Mouse (Mus musculus) frontal cortex, postnatal 36 days (tissue): ENCODE results near the gene Mpv17.
A peak's percentile ranks its signal among the peaks of the same experiment; 100 is the strongest.

ENCODE experiments used
- DNase-seq, 2 experiments: peaks; one replicate each; pipeline ENCODE4 v3.0.0; 2022; ENCODE audit warnings: low spot score in 2 of 2

Mpv17 gene

DNA sequence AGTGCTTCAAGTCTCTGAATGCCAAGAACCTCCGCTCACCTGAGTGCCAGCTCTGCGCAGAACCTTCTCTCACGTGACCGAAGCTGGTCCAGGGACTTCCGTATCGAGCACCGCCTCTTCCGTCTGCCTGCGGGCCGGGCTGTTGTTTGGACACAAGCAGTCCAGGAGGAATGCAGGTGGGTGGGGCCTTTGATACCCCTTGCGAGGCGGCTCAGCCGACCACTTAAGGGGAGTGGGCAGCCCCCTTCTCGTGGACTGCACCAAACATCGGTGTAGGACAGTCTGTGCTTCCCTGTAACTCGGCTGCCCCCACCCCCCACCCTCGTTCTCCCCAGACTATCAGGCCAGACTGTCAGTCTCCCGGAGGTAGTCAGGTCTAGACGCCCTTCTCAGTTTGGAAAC, at the start of gene Mpv17:
Gene Mpv17 (minus strand): TSS at position 100 of the 402 bp plus-strand sequence.
- peak; percentile 81 to 90 for DNase-seq

DNA sequence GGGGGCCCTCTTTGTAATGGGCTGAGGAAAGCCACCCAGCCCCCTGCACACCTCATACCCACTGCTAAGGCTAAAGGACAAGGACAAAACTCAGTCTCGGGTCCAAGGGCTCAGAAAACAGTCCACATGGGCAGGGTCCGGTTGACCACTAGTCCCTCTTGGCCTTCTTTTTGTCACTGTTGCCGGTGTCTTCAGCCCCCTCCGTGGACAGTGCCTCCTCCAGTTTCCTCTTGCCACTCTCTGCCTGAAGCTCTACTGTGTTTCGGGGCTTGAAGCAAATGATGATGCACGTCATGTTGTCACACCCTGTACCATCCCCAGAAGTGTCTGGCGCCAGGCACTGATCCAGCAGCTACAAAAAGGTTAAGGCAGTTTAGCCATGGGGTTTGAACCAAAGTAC, 48.9 kb upstream of the Mpv17 start:
- DNase-seq, result no peak

DNA sequence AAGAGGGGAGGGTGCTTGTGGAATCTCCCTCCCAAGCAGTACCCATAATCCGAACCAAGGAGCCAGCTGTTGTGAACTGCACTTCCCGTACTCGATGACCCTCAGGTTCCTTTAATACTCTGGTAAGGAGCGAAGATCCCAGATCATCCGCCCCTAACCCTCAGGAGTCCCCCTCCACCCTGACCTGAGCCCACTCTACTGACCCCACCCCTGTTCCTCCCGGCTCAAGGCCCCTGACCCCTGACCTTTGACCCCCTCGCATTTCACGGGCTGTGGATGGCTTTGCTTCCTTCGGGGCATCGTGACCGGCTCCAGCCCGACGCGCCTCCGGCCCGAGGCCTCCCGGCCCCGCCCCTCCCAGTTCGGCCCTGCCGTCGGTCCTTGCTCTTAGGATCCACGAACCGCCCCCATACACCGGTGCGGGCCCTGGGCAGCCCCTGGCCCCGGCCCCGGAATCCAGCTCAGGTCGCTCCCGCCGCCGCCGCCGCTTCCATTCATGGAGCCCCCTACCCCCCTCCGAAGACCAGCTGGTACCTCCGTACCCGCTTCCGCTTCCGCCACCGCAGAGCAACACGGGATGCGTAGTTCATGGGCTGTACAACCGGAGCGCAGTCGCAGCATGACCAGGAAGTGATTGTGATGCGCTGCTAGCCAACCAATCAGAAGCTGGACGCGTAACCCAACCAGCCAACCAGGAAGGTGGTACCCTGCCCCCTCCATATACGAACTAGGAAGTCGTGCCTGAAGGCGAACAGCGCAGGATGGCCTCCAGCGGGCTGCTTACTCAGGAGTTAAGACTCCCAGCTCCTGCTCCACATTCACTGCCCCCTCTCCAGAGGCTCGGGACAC, 47.9 kb upstream of the Mpv17 start, which contains the start of gene Zfp513:
Gene Zfp513 (minus strand): TSS at position 562 of the 849 bp plus-strand sequence.
- peak; percentile 98 for DNase-seq

DNA sequence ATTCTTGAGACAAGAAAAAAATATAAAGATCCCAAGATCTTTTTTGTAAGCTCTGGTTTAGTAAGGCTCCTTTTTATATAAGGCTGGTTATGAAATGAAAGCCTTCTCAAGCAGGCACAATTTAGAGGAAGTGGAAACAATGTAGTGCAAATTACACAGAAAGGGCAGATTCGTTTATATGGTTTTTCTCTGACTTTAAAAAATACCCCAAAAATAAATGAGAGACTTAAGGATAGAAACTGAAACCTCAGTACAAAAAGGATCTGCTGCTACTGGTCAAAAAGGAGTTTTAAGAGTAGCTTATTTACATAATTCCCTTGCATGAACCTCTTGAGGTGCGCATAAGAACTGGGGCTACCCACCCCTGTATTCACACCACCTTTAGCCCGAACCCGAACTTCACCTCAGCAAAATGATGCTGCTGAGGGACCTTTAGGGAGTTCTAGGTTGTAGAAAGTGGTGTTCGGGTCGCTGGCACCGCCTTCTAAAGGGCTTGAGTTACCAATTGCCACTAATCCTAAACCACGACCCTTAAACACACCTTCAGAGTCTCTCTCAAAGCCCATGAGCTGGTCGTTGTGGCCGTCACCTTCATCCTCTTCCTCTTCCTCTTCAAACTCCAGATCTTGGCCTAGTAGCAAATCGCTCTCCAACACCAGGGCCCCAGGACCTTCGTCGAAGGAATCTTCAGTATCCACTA, 47.1 kb upstream of the Mpv17 start:
- no peak for DNase-seq

DNA sequence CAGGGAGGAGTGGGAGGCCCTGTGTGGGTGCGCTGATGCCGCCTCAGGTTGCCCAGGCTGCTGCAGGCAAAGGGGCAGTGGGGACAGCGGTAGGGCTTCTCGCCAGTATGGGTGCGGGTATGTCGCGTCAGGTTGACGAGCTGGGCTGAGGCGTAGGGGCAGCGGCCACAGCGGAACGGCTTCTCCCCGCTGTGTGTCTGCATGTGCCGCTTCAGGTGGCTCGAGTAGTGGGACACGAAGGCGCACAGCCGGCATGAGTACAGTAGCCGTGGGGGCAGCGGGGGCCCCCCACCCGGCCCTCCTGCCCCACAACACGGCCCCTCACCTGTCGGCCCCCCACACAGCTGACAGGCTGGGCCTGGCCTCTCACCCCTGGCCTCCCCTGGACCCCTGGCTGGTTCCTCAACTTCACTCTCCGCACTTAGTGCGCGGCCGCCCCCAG, 46.3 kb upstream of the Mpv17 start:
- peak in 1 of 2 experiments; percentile 13 for DNase-seq

DNA sequence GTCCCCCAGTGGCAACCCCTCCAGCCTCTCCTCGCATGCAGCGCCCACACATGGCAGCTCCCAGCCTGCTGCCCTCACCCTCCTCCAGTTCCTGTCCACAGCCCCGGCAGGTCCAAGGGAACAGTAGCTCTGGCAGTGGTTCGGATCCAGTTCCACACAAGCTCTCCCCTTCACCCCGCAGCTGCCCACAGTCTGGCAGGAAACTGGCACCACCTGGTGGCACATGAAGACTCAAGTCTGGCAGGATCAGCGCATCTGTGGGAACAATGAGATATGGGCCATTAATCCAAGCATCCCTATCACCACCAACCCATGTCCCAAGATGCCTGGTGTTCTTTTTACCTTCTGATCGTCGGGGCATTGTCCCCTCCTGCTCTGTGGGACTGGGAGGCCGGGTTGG, 45.8 kb upstream of the Mpv17 start:
- DNase-seq, result peak in 1 of 2 experiments; percentile 19

DNA sequence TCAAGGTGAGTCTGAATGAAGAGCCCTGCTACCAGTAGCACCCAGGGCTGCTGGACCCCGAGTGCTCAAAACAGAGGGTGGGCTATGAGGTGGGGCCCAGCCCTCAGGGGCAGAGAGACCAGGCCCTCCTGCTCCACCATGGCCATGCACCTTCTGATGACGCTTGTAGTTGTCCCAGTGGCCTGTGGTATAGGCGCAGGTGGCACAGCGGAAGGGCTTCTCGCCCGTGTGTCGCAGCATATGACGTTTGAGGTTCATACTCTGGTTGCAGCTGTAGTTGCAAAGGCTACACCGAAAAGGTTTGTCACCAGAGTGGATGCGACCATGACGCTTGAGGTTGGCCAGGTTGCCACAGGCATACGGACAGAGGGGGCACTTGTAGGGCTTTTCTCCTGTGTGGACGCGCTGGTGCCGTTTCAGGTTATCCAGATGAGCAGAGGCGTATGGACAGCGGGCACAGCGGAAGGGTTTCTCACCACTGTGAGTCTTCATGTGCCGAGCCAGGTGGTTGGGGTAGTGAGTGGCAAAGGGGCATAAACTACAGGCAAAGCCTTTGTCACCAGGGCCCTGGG, 45.4 kb upstream of the Mpv17 start:
- DNase-seq, result no peak

DNA sequence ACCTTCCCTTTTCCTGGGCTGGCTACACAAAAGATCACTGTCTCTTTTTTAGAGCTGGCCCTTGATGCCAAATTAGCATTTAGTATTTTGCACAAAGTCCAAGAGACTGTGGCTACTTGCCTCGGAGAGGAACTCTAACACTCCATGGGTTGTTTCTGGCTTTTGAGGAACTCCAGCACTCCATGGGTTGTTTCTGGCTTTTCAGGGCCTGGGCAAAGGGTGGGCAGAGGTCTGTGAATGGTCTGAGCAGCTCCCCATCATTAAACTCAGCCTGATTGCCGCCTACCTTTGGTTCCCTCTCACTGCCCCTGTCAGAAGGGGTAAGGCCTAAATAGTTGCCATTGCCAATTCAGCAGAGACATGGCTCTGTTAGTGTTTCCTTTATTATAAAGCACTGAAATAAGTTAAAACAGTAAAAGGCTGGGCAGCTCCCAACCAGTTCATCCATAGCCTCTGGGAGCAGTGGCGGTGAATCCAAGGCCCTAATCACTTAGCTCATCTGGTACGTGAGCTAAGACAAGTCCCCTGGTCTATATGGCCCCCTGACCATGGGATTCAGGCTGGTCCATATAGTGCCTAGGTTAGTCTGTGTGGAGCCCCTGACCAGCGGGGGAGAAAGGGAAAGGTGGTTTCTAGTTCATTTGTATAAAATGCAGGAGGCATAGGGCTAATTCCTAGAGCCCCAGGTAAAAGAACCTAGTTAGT, 44.7 kb upstream of the Mpv17 start:
- DNase-seq, result no peak

DNA sequence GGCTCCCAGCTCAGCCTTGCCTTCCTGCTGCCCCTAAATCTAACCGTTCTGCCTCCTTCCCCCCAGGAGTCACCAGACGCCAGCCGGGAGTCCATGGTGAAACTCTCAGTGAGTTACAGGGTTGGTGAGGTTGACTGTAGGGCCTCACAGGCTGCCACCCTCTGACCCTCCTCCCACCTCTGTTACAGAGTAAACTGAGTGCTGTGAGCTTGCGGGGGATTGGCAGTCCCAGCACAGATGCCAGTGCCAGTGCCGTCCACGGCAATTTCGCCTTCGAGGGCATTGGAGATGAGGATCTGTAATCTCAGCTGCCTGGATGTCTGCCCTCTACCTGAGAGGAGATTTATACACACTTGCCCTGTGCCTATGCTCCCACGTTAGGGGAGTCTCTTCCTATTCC, 44.1 kb upstream of the Mpv17 start:
- no peak for DNase-seq

DNA sequence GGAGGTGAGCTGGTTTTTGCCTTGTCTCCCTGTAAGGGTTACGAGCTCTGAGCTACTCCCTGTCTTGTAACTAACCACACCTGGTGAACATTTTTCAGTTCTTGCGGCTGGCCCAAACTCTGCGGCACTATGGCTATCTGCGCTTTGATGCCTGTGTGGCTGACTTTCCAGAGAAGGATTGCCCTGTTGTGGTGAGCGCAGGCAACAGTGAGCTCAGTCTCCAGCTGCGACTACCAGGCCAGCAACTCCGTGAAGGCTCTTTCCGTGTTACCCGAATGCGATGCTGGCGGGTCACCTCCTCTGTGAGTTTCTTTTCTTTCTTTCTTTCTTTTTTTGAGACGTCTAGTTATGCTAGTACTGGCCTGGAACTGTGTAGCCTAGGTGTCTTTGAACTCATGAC, 43.0 kb upstream of the Mpv17 start:
- no peak for DNase-seq

DNA sequence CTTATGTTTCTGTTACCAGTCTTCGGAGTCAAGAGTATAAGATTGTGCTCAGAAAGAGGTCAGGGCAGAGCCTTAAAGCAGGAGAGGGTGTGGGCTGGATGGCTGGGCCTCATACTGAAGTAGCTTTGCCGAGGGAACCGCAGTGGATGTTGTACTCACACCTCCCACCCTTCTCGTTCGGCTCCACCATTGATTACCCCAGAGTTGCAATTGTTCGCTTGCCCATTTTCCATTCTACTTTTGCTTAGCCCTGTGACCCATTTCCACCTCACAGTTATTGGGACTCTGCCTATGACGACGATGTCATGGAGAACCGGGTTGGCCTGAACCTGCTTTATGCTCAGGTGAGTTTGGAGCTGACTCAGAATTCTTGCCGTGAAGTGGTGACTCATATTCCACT, 42.2 kb upstream of the Mpv17 start:
- DNase-seq, result no peak

DNA sequence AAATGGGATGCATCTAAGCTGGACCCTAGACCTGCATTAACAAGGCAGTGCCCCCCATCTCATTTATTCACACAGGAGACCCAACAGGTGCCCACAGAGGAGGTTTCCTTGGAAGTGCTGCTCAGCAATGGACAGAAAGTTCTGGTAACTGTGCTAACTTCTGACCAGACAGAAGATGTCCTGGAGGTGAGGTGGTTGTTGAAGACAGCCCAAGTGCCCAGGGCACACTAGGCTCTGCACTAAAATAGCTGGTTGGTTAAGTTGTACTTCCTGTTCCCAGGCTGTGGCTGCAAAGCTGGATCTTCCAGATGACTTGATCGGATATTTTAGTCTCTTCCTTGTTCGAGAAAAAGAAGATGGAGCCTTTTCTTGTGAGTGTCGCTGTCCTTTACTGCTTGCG, 41.6 kb upstream of the Mpv17 start:
- no peak for DNase-seq

DNA sequence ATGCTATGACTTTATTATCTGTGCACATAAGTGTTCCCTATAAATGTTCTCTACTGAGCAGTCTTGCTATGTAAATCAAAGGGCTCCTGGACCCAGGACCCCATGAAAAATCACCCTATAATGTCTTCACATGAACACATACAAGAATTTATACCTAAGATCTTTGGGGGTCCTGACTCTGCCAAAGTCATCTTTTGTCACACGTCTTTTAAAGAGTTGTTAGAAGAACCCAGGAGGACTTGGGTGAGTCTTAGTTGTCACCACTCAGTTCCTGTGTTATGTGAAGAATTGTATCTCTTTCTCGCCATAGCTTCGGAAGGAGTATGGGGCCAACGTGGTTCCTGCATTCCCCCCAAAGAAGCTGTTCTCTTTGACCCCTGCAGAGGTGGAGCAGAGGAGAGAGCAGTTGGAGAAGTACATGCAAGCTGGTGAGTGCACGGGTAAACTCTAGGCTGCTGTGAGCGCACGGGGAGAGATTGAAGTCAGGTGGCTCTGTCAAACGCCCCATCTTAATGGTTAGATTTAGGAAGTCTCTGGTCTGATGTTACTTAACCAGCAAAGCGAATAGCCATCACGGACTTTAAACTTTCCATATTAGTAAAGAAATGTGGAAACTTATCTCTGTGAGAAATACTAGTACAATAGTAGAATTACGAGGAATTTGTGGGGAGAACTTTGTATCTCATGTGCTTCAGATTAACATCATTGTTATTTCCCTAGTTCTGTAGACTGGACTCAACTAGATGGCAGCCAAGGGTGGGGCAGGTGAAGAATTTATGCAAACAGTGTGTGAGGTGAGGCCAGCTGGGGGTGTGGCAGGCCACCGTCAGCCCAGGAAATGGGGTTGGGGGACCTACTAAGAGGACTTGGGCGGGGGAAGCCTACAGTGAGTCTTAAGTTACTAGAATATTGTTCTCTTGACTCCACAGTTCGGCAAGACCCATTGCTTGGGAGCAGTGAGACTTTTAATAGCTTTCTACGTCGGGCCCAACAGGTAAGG, 40.7 kb upstream of the Mpv17 start:
- DNase-seq, result no peak

DNA sequence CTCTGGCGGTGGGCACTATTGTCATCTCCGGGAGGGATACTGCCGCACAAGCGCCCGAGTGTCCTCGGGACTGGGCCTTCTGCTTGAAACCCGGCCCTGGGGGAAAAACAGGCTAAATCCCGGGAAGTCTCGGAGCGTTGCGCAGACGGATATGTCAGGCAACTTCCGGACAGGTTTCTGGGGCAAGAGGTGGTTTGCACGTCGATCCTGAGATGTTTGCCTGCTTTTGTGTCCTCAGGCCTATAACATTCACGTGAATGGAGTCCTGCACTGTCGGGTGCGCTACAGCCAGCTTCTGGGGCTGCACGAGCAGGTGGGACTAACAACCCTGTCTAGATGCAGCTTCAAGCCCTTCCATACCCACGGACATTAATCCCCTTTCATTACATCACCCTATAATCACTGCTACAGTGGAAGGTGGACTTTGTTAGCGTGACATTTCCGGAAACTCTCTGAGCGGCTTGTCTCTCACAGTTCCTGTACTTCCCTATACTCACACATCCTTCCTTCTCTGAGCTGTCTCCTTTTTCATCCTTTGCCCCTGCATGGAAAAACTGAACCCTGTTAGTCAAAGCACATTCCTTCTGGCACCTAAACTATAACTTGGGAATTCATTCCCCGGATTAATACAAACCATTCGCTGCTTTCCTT, 39.7 kb upstream of the Mpv17 start:
- no peak for DNase-seq

DNA sequence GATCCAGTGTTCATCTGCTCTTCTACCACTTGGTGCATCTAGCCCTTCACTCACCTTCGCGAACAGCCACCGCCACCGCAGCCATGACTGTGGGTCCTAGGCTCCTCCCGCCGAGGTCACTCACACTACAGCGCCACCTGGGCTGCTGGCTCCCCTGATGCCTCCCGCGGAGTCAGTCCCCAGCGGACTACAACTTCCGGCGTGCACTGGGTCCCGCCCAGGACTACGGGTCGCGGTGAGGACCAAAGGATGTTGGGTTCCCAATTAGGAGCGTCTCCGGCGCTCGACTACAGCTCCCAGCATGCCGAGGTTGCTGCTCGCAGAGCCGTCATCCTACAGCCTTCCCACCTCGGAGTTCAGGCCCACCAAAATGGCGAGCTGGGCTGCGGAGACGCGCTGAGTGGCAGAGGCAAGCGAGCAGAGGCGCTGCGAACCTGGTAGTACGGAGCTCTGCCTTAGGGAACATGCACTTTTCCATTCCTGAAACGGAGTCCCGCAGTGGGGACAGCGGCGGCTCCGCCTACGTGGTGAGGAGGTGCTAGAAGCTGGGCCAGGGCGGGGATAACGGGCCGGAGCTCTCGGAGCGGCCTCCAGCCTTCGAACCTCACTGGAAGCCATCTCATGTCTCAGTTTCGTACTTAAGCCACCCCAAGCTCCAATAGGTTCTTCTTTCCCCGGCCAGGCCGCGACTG, 39.0 kb upstream of the Mpv17 start, which contains the start of the genes Snx17 and Eif2b4:
Gene Snx17 (plus strand): TSS at position 289 of the 692 bp plus-strand sequence.
Gene Eif2b4 (minus strand): TSS at position 492 of the 692 bp plus-strand sequence.
- DNase-seq, result peak; percentile 100

DNA sequence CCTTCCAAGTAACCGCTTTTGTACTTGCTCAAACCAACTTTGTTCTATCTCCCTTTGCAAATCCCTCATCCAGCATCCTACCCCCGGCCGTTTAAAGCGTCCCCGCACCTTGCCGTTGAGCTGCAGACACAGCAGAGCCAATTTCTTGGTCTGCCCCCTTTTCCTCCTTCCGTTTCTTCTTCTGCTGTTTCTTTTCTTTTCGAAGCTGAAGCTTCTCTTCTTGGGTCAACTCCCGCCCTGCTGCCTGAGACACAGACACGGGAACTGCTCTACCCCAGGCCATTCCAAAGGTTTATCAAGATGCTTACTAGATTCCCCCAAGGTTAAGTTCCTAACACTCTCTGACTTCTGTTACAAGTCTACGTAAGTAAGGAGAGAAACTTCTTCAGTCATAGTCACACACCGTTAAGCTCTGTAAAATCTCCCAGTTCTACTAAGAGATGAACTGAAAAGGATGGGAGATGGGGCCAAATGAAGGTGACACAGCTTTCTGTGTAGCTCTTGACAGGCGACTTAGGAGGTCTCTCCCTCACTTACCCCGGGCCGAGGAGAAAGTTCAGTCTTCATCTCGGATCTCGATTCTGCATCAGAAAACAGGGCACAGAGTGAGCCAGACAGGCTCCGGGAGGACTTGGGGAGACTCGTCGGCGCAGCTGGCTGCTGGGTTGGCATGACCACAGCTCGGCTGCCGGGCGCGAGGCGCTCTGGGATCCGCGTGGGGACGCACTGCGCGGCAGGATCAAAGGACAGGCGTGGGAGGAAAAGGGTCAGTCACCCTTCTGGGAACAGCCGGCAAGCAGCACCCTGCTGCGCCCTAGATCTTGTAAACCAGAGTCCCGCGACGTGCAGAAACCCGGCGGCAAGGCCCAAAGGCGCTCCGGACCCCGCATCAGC, 38.2 kb upstream of the Mpv17 start:
- no peak for DNase-seq

DNA sequence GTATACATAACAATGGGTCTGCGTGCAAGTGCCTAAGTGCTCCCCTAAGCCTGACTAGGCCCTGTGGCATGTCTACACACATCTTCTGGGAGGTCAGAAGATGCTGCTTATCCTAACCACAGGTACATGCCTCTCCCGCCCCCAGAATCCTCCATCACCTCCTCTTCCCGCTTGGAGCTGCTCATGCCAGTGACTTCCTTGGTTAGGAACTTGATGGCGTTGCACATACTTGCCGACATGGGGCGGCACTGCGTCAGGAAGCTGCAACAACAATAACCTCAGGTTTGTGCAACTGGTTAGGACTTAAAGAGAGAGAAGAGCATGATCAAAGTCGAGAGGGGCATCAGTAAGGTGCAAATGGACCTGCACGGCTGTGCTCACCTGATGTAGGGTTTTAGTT, 36.1 kb upstream of the Mpv17 start:
- no peak for DNase-seq

DNA sequence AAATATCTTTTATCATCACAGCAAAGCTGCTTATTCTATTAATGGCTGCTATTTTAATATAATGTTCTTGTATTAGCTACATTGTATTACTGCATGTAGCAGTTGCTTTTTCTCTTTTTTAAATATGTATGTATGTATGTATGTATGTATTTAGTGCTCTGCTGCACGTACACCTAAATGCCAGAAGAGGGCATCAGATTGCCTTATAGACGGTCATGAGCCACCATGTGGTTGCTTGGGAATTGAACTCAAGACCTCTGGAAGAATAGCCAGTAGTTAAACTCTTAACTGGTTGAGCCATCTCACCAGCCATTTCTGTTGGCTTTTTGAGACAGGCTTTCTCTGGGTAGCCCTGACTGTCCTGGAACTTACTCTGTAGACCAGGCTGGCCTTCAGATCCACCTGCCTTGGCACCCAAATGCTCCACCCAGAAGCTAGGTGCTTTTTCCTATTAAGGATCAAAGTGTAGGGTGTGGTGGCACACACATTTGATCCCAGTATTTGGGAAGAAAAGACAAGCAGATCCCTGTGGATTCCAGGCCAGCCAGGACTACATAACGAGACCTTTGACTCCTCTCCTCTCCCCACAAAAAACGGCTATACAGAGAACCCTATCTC, 34.3 kb upstream of the Mpv17 start:
- DNase-seq, result no peak
